Mouse (Mus musculus) cortical plate, adult 2 months (tissue): Measurements from ENCODE around the gene Psmc3ip.

Experiments
- CTCF ChIP-seq: fragments of 200-500 bp; IDR thresholded peaks from 2 replicates; pipeline ENCODE4 v1.5.1; 2011; ENCODE audit warnings: mild to moderate bottlenecking, control low read depth, low read length; ENCODE audit not compliant: insufficient read depth; ENCODE audit errors: extremely low read depth
- POLR2A ChIP-seq: fragments of 200-500 bp; IDR thresholded peaks from 2 replicates; pipeline ENCODE4 v1.6.1; 2011; ENCODE audit warnings: mild to moderate bottlenecking, low read length, control low read depth; ENCODE audit not compliant: insufficient read depth; ENCODE audit errors: extremely low read depth

DNA sequence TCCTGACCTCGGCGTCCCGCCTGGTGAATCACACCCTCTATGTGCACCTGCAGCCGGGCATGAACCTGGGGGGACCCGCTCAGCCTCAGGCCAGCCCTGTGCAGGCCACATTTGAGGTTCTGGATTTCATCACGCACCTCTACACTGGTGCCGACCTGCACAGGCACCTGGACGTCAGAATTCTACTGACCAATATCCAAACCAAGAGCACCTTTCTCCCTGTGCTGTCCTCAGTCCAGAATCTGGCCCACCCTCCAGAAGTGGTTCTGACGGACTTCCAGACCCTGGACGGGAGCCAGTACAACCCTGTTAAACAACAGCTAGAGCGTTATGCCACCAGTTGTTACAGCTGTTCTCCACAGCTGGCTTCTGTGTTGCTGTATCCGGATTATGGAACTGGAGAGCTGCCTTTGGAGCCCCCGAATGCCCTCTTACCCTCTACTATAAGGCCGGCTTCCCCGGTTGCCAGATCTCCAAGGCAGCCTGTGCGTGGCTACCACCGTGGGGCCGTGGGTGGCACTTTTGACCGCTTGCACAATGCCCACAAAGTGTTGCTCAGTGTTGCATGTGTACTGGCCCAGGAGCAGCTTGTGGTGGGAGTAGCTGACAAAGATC, 12.0 kb downstream of the Psmc3ip start:
- TF ChIP-seq CTCF: no peak
- TF ChIP-seq POLR2A: no peak
